Mouse (Mus musculus) brown adipose tissue, adult 24 weeks (tissue): ENCODE results near the gene Hist3h2a. TPM values are rescaled to one million over a fixed set of nuclear protein-coding genes. Genes with fewer than 3 reads are reported as not detected.

Experiments
- H3K27ac ChIP-seq: fragments of 200-500 bp; replicated peaks from 2 replicates; pipeline ENCODE4 v1.5.1; 2012; ENCODE audit warnings: low read depth, mild to moderate bottlenecking, low read length
- H3K4me1 ChIP-seq: fragments of 200-500 bp; 2 replicates; pipeline ENCODE4 v1.6.1; 2012; ENCODE audit warnings: low read length, mixed read lengths; ENCODE audit not compliant: control insufficient read depth, insufficient read depth, insufficient read length
- H3K4me3 ChIP-seq: fragments of 200-500 bp; 2 replicates; pipeline ENCODE4 v1.5.1; 2012; ENCODE audit warnings: low read depth, mild to moderate bottlenecking, low read length, moderate library complexity; ENCODE audit not compliant: insufficient read depth
- polyA plus RNA-seq: library from polyadenylated mRNA; stranded (reverse); fragments of >200 nt; gene quantifications from 2 replicates; pipeline ENCODE4 v1.2.4, GENCODE M21; 2012; ENCODE audit not compliant: missing spikeins, insufficient read depth, insufficient read length

The Hist3h2a gene
- 8.2 and 12.4 TPM in 2 replicates for polyA plus RNA-seq

DNA sequence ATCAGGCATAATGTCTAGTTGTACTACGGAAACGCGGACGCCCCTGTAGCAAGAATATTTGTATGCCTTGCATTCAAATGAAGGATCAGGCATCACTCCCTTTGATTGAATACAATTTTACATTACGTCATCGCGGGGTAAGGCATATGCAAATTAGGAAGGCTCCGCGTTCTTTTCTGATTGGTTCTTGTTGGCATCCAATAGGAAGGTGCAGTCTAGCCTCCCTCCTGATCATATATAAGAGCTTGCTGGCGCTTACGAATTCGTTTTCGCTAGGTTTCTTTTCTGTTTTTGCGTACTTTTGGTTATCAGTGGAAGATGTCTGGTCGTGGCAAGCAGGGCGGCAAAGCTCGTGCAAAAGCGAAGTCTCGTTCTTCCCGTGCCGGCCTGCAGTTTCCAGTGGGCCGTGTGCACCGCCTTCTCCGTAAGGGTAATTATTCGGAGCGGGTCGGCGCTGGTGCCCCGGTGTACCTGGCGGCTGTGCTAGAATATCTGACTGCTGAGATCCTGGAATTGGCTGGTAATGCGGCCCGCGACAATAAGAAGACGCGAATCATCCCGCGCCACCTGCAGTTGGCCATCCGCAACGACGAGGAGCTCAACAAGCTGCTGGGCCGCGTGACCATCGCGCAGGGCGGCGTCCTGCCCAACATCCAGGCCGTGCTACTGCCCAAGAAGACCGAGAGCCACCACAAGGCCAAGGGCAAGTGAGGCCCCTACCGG lies at the start of gene Hist3h2a, which contains the start of gene Trim17:
TSS of gene Hist3h2a (plus strand) at position 266 of the 723 bp plus-strand sequence.
TSS of gene Trim17 (plus strand) at position 266 of the 723 bp plus-strand sequence.
- Histone ChIP-seq H3K4me3 (peak within 1 kb of the TSS; percentile 91), H3K27ac (peak within 1 kb of the TSS; percentile 84), H3K4me1 (peaks cover 8% of the 10 kb centered on the region; the same call in 1 of the 2 replicates)

DNA sequence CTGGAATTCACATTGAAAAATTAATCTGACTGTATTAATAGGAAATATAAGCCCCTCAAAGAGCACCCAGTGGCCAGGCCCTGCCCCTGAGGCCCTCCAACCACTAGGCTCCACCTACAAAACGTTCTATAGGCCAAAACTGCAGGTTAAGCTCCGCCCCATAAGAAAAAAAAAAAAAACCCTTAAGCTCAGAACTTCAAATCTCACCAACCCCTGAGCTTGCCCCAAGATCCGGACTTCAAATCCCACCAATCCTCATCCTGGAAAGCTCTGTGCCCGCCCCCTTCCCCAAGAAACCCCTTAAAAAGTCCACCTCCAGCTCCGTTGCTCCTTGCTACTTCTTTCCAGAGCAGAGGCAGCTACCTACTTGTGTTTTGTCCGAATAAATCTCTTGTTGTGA lies 49.6 kb upstream of the Hist3h2a start:
- Histone ChIP-seq H3K27ac (no peak overlapping the region), H3K4me1 (no peaks in the 10 kb centered on the region), H3K4me3 (0 out of 2 replicates have a peak overlapping the region, but pooled peaks have one; percentile 2)

DNA sequence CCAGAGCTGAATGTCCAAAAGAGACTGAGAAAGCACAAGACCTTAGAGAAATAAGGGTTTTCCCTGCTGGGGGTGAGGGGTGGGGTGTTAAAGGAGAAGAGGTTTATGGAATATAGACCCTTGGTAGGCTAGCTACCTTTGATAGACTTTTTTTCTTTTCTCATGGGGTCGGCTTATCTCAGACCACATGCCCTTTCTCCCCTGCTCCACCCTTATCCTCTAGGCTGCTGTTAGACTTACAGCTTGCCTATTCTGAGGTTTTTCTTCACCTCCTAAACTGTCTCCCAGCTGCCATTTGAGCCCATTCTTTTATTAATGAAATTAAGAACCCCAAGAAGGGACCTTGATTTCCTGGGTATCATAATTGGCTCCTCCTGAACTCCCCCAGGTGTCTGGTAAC lies 40.7 kb upstream of the Hist3h2a start:
- Histone ChIP-seq H3K27ac (no peak overlapping the region), H3K4me1 (no peaks in the 10 kb centered on the region), H3K4me3 (no peak overlapping the region)

DNA sequence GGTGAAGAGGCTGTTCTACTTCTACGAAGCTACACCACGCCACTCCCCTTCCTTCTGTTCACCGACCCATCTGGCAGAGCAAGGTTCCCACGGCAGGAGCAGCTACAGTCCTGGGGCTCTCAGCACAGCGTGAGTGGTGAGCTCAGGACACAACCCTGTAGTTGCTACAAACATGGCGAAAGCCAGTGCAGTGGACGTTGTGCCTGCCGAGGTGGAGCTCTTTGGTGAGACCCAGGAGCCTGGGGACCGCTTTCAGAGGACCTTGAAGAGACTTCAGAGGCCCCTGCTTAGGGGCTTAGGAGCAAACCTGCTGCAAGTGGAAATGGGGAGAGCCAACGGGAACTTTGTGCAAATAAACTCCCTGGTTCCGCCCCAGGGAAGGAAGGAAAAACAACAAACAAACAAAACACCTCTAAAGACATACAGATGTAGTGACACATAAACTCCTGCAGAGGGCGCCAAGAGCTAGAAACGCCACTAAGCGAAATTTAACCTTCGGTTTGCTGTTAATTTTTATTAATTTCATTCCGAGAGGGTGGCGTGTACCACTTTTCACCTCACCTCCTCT lies 39.9 kb upstream of the Hist3h2a start:
- no peaks in the 10 kb centered on the region for H3K4me1 ChIP-seq
- peak overlapping the region; percentile 64 for H3K4me3 ChIP-seq
- H3K27ac ChIP-seq, result no peak overlapping the region

DNA sequence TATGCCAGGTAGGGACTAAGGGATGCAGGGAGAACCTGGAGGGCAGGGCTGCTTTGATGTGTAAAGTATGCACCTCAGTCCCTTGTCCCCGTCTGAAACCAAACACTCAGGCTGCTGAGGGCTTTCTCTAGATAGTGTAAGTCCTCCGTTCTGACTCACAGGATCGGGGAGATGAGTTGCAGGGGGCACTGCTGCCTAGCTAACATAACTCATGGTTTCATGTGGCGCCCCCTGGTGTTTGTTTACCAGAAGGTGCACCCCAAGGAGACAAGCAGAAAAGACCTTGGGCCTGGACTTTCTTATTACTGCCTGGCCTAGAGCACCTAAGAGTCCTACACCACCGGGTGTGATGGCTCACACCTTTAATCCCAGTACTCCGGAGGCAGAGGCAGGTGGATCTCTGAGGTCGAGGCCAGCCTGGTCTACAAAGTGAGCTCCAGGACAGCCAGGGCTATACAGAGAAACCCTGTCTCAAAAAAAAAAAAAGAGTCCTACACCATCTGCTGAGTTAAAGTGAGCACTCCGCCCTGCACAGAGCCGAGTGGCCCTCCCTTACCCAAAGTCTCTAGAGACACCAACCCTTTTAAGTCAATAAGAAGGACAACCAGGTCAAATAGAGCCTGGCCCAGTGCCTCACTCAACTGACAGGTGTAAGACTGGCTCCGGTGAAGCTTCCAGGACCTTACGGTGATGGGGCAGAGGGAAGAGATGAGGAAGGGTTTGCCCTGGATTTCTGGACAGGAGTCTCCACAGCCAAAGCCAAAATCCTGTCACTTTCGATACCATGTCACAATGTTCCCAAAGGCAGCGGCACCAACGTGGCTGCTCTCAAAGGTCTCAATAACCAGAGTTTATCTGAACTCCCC lies 37.4 kb upstream of the Hist3h2a start:
- no peak overlapping the region for H3K27ac ChIP-seq
- no peak overlapping the region for H3K4me3 ChIP-seq
- H3K4me1 ChIP-seq, result no peaks in the 10 kb centered on the region

DNA sequence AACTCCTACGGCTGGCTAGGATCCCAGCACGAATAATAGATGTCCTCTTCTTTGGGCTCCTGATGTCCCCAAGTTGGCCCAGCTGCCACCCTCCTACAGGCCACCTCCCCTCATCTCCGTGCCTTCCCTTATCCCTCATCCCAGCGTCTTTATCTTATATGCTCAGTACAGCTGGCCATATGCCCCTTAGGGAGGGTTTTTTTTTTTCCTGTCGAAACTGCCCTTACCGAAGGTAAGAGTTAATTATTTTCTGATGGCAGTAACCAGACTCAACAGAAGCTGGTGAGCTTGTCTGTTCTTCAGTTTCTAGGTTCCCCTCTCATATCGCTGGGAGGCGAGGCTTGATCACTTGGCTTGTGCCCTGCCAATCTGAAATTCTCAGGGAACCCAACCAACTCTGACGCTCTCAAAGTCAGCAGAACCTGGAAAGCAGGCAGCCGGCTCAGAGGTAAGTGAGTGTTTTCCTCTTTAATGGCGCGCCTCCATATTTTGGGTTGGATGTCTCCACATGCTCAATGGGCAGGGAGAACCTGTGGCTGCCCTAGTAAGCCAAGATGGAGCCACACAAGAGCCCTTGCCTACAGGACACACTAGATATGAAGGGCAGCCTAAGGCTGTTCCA lies 36.6 kb upstream of the Hist3h2a start, which contains the start of gene Btnl10:
TSS of gene Btnl10 (plus strand) at position 164 of the 622 bp plus-strand sequence.
- Histone ChIP-seq H3K27ac (no peak within 1 kb of the TSS), H3K4me1 (no peaks in the 10 kb centered on the region), H3K4me3 (no peak within 1 kb of the TSS)

DNA sequence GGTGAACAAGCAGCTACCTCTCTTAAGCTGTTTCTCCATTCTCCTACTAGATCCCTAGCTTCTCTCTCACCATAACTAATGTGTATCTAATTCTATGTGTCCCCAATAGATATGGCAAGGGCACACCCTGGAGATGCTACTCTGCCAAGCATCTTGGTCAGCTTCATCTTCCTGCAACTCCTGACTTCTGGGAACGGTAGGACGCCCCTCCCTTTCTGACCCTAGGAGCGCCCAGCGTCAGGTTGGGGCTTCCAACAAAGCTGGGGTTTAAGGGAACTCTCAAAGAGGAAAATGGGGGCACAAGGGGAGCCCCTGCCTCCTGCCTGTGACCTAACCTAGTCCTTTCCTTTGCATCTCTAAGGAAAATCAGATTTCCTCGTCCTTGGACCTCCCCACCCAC lies 35.7 kb upstream of the Hist3h2a start:
- H3K4me1 ChIP-seq, result no peaks in the 10 kb centered on the region
- H3K27ac ChIP-seq, result no peak overlapping the region
- H3K4me3 ChIP-seq, result no peak overlapping the region

DNA sequence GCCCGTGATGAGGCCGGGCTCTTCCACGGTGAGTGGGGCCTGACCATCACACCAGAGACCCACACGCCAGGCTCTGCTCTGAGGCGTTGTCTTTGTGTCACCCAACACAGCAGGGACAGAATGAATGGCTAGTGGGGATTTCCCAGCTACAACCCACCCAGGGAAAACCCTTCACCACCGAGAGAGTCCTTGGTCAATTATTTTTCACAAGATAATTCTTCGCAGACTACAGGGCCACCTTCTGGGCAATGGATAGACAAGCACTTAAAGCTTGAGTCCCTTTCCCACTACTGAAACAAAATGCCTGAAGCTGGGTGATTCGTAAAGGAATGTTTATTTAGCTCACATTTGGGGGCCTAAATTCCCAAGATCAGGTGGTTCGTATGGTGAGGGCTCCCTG lies 32.1 kb upstream of the Hist3h2a start:
- Histone ChIP-seq H3K4me3 (no peak overlapping the region), H3K4me1 (no peaks in the 10 kb centered on the region)

DNA sequence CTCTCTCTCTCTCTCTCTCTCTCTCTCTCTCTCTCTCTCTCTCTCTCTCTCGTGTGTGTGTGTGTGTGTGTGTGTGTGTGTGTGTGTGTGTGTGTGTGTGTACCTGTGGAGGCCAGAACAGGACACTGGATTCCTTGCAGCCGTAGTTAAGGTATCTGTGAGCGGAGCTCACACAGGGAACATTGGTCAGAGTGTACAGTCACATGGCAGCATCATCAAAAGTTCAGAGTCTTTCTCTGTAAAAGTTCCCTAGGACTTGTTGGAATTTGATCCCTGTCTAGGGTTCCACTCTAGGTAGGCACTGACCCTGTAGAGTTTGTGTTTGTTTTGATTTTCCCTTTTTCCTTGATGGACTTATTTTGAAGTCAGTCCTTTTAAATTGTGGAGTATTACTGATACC lies 27.8 kb upstream of the Hist3h2a start:
- Histone ChIP-seq H3K4me3 (no peak overlapping the region), H3K27ac (no peak overlapping the region)

More for the DNA sequence above, 32.1 kb upstream of the Hist3h2a start:
- no peak overlapping the region for H3K27ac ChIP-seq

DNA sequence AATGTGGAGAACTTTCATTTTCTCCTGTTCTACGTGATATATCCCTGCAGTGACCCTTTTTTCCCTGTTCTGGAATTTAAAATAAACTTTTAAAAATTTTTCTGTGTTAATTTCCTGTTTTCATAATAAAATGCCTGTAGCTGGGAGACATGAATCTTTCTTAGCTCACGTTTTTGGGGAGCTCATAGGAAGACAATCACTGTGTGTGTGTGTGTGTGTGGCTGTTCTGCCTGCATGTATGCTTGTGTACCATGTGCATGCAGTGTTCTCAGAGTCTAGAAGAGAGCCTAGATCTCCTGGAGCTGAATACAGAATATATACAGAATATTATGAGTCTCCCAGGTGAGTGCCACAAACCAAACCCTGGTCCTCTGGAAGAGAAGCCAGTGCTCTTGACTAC lies 27.4 kb upstream of the Hist3h2a start:
- H3K4me1 ChIP-seq, result no peaks in the 10 kb centered on the region
- no peak overlapping the region for H3K4me3 ChIP-seq
- H3K27ac ChIP-seq, result no peak overlapping the region

More for the DNA sequence above, 27.8 kb upstream of the Hist3h2a start:
- H3K4me1 ChIP-seq, result no peaks in the 10 kb centered on the region

DNA sequence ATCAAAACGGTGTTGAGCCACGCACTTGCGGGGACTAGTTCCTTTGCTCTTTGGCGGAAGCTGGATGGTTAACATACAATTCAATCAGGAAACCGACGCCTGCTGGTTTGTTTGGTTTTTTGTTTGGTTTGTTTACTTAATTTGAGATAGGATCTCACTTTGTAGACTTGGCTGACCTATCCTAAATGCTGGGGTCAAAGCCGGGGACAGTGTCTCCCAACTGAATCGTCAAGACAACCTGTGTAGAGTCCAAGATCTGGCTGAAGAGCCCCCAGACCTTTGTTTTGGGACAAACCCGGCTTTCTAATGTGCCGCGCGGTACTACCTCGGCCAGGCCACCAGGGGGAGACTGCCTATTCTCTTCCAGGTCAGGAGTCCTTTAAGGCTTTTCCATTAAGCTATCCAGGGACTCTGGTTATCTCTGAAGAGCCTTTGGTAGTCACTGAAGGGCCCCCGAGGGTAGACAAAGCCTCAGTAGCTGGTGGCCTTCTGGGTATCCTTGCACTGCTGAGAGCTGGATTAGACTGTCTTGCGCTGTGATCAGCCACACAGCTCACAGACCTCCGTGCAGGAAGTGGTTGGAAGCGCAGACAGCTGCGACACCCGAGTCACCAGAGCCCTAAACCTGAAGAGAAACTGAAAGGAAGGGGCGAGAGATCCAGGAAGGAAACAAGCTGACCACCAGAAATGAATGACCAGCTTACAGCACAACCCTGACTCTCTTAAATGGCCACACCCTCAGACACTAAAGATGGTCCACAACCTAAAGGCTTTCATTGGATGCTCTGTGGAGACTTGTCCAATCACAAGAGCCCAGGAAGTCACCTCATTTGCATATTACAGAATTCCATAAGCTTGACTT lies 26.5 kb upstream of the Hist3h2a start:
- peak overlapping the region; percentile 47 for H3K4me3 ChIP-seq
- H3K27ac ChIP-seq, result peak overlapping the region; percentile 79

DNA sequence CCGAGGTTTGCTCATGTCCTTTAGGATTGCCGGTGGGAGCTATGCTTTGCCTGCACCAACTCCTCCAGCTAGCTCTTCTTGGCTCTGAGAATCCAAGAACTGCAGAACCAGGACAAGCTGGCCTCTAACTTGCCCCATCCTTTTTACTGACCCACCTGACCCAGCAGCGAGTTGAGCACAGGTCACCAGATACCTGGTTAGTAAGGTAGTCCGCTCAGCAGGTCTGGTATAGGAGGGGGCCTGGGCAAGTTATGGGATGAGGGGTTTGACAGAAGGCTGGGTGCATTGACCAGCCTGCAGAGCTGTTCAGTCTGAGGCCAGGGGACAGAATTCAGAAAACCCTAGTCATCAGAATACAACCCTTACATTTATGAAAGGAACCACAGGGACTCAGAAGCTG lies 25.4 kb upstream of the Hist3h2a start:
- Histone ChIP-seq H3K4me1 (no peaks in the 10 kb centered on the region), H3K4me3 (no peak overlapping the region), H3K27ac (no peak overlapping the region)

More for the DNA sequence above, 26.5 kb upstream of the Hist3h2a start:
- H3K4me1 ChIP-seq, result no peaks in the 10 kb centered on the region

DNA sequence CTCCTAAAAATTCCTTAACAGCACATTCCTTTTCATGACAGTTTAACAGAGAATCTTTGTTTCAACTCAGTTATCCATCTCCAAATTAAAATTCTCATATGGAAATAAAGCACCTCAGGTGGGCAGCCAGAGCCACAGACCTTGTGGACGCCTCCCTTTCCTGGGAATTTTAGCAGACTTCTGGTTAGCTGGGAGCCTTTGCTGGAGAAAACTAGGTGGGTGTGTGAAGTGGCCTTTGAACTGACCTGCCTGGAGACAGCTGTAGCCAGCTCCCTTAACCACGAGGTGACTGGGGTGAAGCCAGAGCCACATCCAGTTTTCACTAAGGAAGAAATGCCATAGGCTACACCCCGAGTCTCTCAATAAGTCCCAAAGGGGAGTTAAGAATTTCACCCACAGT lies 24.8 kb upstream of the Hist3h2a start:
- no peak overlapping the region for H3K4me3 ChIP-seq
- no peaks in the 10 kb centered on the region for H3K4me1 ChIP-seq
- no peak overlapping the region for H3K27ac ChIP-seq

DNA sequence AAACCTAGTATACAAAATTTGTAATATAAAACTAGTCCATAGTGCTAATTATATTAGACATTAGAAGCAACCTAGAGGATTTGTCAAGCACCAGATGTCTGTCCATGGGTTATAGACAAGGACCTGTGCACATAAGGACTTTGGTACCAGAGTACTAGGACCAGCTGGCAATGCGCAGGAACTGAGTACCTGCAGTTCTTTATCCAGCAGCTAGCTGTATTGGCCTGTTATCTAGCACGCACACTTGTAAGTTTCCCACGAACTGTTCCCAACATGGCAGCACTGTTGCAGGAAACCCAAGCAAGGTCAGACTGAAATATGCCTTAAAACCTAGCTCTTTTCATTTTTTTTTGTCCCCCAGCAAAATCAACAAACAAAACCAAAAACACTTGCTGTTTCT lies 24.2 kb upstream of the Hist3h2a start:
- no peak overlapping the region for H3K4me3 ChIP-seq
- no peaks in the 10 kb centered on the region for H3K4me1 ChIP-seq
- H3K27ac ChIP-seq, result no peak overlapping the region
